Mouse (Mus musculus): ENCODE measurements around the gene Nxpe5. TPM values are rescaled to one million over a fixed set of nuclear protein-coding genes. Genes with fewer than 3 reads are reported as not detected.

Nxpe5 gene
- total RNA-seq, 2 experiments from 2014 or later: 0.23 to 0.26 TPM

GRCm38 (mm10) chr5:138275216-138276050, 49.7 kb downstream of the Nxpe5 start:
- DNase-seq (ENCODE audit: low spot score in 2 of 2): no peak

- DNase-seq (ENCODE audit: low spot score in 2 of 2): no peak
These were observed 52.3 kb downstream of the Nxpe5 start for GRCm38 (mm10) chr5:138277994-138278393.

GRCm38 (mm10) chr5:138279585-138280424, 54.1 kb downstream of the Nxpe5 start, which contains the start of the genes Gm43720, Gpc2 and Stag3:
Gene Gm43720 (minus strand): TSS chr5:138279958.
Gene Gpc2 (minus strand): TSS chr5:138280005.
Gene Stag3 (plus strand): TSS chr5:138280240.
- DNase-seq (ENCODE audit: low spot score in 2 of 2): peak; percentile 53 to 60

- DNase-seq (ENCODE audit: low spot score in 2 of 2): no peak
These were observed 54.7 kb downstream of the Nxpe5 start for GRCm38 (mm10) chr5:138280425-138280768.

GRCm38 (mm10) chr5:138280829-138281228, 55.1 kb downstream of the Nxpe5 start:
- no peak for DNase-seq (ENCODE audit: low spot score in 2 of 2)

DNA sequence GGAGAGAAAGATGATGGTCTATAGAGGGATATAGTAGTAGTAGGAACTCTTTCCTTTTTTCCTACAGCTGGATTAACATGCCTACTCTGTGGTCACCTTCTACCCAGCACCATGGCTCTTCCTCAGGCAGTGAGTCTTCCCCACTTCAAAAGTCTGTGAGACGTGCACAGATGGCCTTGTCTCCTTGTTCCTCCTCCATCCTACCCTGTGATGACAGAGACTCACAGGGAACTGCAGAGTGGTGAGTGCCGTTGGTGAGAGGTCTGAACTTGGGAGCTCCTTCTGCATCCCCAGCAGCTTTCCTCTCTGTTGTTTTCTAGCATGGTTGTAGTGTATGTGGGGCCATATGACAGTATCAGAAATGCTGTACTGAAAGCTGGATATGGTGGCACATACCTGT, 56.1 kb downstream of the Nxpe5 start:
- DNase-seq (ENCODE audit: low spot score in 2 of 2): no peak

DNA sequence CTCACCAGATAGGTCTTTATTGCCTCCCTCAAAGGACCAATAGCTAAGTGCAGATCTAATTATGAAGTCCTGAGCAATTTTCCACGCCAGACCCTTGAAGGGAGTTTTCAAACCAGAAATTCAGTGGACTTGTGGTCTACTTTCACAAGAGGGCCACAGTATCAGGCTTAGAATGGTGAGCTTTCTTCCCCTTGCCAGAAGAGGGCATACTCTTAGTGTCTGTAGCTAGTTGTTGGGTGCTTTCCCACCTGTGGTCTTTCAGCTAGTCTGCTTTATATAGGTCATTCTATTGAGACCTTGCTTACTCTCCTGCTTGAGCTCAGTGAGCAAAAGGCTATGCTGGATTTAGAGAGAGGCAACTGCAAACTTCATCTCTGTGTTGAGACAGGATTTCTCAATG, 57.8 kb downstream of the Nxpe5 start:
- no peak for DNase-seq (ENCODE audit: low spot score in 2 of 2)

- no peak for DNase-seq (ENCODE audit: low spot score in 2 of 2)
These were observed 62.2 kb downstream of the Nxpe5 start for GRCm38 (mm10) chr5:138287861-138288260.

DNA sequence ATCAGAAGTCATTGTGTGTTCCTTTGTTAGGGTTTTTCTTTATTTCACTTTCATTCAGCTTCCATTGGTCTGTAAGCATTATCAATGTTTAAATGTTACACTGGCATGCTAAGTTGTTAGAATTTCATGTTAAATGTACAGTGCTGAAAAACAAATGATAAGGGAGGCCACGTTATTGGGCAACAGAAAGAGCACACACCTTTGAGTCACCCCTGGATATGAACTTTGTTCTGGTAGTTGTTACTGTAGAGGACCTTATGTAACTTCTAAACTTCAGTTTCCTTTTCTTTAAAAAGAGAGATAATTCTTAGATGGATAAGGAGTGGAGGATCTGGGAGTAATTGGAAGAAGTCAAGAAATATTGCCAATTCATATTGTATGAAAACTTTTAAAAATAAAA, 65.9 kb downstream of the Nxpe5 start:
- no peak for DNase-seq (ENCODE audit: low spot score in 2 of 2)

DNA sequence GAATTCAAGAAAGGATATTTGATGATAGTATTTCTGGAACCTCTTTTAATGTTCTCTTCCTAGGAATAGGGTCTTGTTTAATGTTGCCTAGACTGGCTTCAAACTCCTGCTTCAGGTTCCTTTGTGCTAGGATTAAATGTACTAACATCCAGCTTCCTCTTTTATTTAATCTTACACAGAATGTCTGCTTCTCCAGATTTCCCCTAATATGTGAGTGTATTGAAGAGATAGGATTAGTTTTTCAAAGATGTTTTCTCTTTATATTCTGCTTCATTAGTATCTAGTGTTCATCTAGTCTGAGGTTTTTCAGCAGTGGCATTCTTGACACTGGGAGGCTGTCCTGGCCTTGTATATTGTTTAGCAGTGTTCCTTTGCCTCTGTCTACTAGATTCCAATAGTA, 68.5 kb downstream of the Nxpe5 start:
- DNase-seq (ENCODE audit: low spot score in 2 of 2): no peak

- no peak for DNase-seq (ENCODE audit: low spot score in 2 of 2)
These were observed 73.9 kb downstream of the Nxpe5 start for GRCm38 (mm10) chr5:138299613-138300012.

Other genes starting within 250 kb of the Nxpe5 start
- gene Azgp1, start 244.4 kb upstream of the Nxpe5 start, total RNA-seq (2021): not detected
- not detected for gene Smok3a, start 204.6 kb upstream of the Nxpe5 start, total RNA-seq (2021)
- not detected for gene Smok3b, start 204.5 kb upstream of the Nxpe5 start, total RNA-seq (2021)
- gene Smok3c, start 172.7 kb upstream of the Nxpe5 start, total RNA-seq (2021): not detected
- 10 to 100 TPM; 40.5 to 42.3 TPM for gene Zkscan1, start 140.8 kb upstream of the Nxpe5 start, total RNA-seq (2021)
- 10 to 100 TPM; 17.2 to 17.4 TPM for gene Zscan21, start 109.0 kb upstream of the Nxpe5 start, total RNA-seq (2021)
- 10 to 100 TPM; 11.2 to 12.6 TPM for gene Zfp113, start 70.2 kb upstream of the Nxpe5 start, total RNA-seq (2021)
- 100 to 1,000 TPM; 142 to 146 TPM for gene Cops6, start 64.8 kb upstream of the Nxpe5 start, total RNA-seq (2021)
- gene Ap4m1, start 53.9 kb upstream of the Nxpe5 start, total RNA-seq (2021): 10 to 100 TPM; 19.9 to 22.1 TPM
- 10 to 100 TPM; 14.0 to 15.7 TPM for gene Mcm7, start 53.5 kb upstream of the Nxpe5 start, total RNA-seq (2021)
- 10 to 100 TPM; 42.4 to 43.2 TPM for gene Taf6, start 38.4 kb upstream of the Nxpe5 start, total RNA-seq (2021)
- 10 to 100 TPM; 13.0 to 16.3 TPM for gene Cnpy4, start 38.4 kb upstream of the Nxpe5 start, total RNA-seq (2021)
- gene Mblac1, start 31.6 kb upstream of the Nxpe5 start, total RNA-seq (2021): 1 to 10 TPM; 8.6 TPM
- 10 to 100 TPM; 50.7 to 56.1 TPM for gene Lamtor4, start 29.6 kb downstream of the Nxpe5 start, total RNA-seq (2021)
- 10 to 100 TPM; 61.4 to 71.1 TPM for gene BC037034, start 38.1 kb downstream of the Nxpe5 start, total RNA-seq (2021)
- gene Gal3st4, start 46.9 kb downstream of the Nxpe5 start, total RNA-seq (2021): 1 to 10 TPM; 2.5 to 3.5 TPM
- not detected for gene Gm43720, start 54.1 kb downstream of the Nxpe5 start, total RNA-seq (2021)
- 1 to 10 TPM in 1 of 2 experiments, under 1 TPM in 1; 0.95 to 1.2 TPM for gene Gpc2, start 54.1 kb downstream of the Nxpe5 start, total RNA-seq (2021)
- 1 to 10 TPM in 1 of 2 experiments, under 1 TPM in 1; 0.37 to 1.3 TPM for gene Stag3, start 54.3 kb downstream of the Nxpe5 start, total RNA-seq (2021)
- under 1 TPM in 1 of 2 experiments, not detected in 1; 0.42 TPM for gene Pvrig, start 116.1 kb downstream of the Nxpe5 start, total RNA-seq (2021)
- 10 to 100 TPM; 21.2 to 22.1 TPM for gene Zfp157, start 215.6 kb downstream of the Nxpe5 start, total RNA-seq (2021)